Mouse (Mus musculus) heart, postnatal 0 days (tissue): ENCODE results near the gene Dmrt3. TPM values are rescaled to one million over a fixed set of nuclear protein-coding genes. Genes with fewer than 3 reads are reported as not detected.

ENCODE experiments used
- ATAC-seq: fragments of 200-750 bp; cut with Nextera tagmentation; 2 replicates; pipeline ENCODE4 v1.8.0; 2017; ENCODE audit warnings: low read depth, moderate number of reproducible peaks, moderate library complexity; ENCODE audit not compliant: insufficient read depth
- DNase-seq: peaks from one replicate; pipeline ENCODE4 v3.0.0-alpha.2; 2016; ENCODE audit warnings: low spot score
- H3K27ac ChIP-seq: fragments of 300-500 bp; sonication (generic); 2 replicates; pipeline ENCODE4 v1.5.1; 2014; ENCODE audit warnings: low read depth, mild to moderate bottlenecking
- H3K27me3 ChIP-seq: fragments of 300-500 bp; sonication (generic); 2 replicates; pipeline ENCODE4 v1.6.1; 2014; ENCODE audit warnings: low read length, mixed read lengths; ENCODE audit not compliant: control insufficient read depth, insufficient read depth
- H3K36me3 ChIP-seq: fragments of 300-500 bp; sonication (generic); replicated peaks from 2 replicates; pipeline ENCODE4 v1.6.1; 2014; ENCODE audit warnings: low read length, mixed read lengths; ENCODE audit not compliant: control insufficient read depth, insufficient read depth
- H3K4me1 ChIP-seq: fragments of 300-500 bp; sonication (generic); 2 replicates; pipeline ENCODE4 v1.6.1; 2014; ENCODE audit warnings: antibody characterized with exemption; ENCODE audit not compliant: control insufficient read depth, insufficient read depth
- H3K4me2 ChIP-seq: fragments of 300-500 bp; sonication (generic); 2 replicates; pipeline ENCODE4 v1.6.1; 2014; ENCODE audit warnings: low read depth, mild to moderate bottlenecking, low read length, moderate library complexity
- H3K4me3 ChIP-seq: fragments of 300-500 bp; sonication (generic); 2 replicates; pipeline ENCODE4 v1.5.1; 2014; ENCODE audit warnings: low read depth, low read length
- H3K9ac ChIP-seq: fragments of 300-500 bp; sonication (generic); replicated peaks from 2 replicates; pipeline ENCODE4 v1.6.1; 2014; ENCODE audit warnings: low read depth, low read length, mixed read lengths
- H3K9me3 ChIP-seq: fragments of 300-500 bp; sonication (generic); replicated peaks from 2 replicates; pipeline ENCODE4 v1.6.1; 2016; ENCODE audit warnings: low read length; ENCODE audit not compliant: control insufficient read depth
- CTCF ChIP-seq: IDR thresholded peaks from 2 replicates; pipeline ENCODE4 v1.5.1; 2016; ENCODE audit warnings: antibody characterized with exemption, control low read depth, low read depth
- EP300 ChIP-seq: IDR thresholded peaks from 2 replicates; pipeline ENCODE4 v1.6.1; 2016; ENCODE audit warnings: antibody characterized with exemption, low read depth
- WGBS: fragments of 180-500 bp; shearing (Covaris S2); extraction: QIAGEN DNeasy Blood & Tissue Kit; methylation state at CpG from one replicate; pipeline ENCODE4 v1.1.7; 2014; 5-methylcytosine and 5-hydroxymethylcytosine counted together
- polyA plus RNA-seq: library from polyadenylated mRNA; unstranded; fragments of >200 nt; fragmentation: Nextera tagmentation; extraction: Ambion mirVana; gene quantifications from 2 replicates; pipeline ENCODE4 v1.2.1, GENCODE M21; 2015
- total RNA-seq: library from RNA; depleted of rRNA; stranded (reverse); fragments of >200 nt; gene quantifications from 2 replicates; pipeline ENCODE4 v1.2.3, GENCODE M21; 2014; ENCODE audit warnings: low replicate concordance

Dmrt3 gene
- total and polyA plus RNA-seq, 2 experiments from 2014 or later, result not detected

DNA sequence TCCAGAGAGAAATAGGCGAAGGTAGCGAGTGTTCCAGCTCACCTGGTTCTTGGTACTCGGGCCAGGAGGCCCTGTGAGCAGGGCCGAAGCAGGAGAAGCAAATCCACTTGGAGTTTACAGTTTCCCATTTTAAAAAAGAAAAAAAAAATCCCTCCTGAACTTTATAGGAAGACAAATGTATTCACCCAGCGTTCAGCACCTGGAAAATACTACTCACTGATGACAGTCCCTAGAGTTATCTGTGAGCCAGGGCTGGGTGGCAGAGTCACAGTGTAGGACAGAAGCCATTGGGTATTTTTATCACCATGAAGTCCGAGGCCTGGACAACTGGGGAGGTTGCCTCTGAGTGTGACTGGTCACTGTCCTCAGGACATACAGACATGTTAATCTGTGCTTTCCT lies 31.7 kb downstream of the Dmrt3 start:
- no peak overlapping the region for H3K9ac ChIP-seq
- H3K4me1 ChIP-seq, result no peaks in the 10 kb centered on the region
- no peak overlapping the region for H3K4me2 ChIP-seq
- ATAC-seq (no peak), DNase-seq (no peak)
- no peaks in the 10 kb centered on the region for H3K36me3 ChIP-seq
- H3K27me3 ChIP-seq, result no peaks in the 10 kb centered on the region
- no peak overlapping the region for H3K4me3 ChIP-seq
- H3K27ac ChIP-seq, result no peak overlapping the region
- no peaks in the 10 kb centered on the region for H3K9me3 ChIP-seq
- 77% methylated on average over 6 of the region's 6 CpGs for WGBS
- TF ChIP-seq EP300 (no peak), CTCF (no peak)

DNA sequence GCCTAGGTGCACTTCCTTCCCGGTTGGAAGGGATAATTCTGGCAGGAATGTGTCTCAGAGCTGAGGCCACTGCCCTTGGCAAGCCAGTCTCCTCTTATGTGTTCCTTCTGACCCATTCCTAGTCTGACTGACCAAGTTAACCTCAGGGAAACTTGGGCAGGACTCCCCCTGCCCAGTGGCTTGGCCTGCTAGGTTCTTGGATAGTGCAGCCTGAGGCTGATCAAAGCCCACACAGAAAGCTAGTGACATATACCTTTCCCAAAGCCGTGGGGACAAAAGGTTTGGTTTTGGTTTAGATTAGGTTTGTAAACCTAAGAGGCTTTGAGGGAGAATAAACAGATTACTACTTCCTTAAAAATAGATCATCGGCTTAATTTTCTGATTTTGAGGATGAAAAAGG lies 37.0 kb downstream of the Dmrt3 start:
- TF ChIP-seq CTCF (no peak), EP300 (no peak)
- DNase-seq, result no peak
- Histone ChIP-seq H3K27me3 (no peaks in the 10 kb centered on the region), H3K36me3 (no peaks in the 10 kb centered on the region), H3K9ac (no peak overlapping the region), H3K9me3 (no peaks in the 10 kb centered on the region), H3K4me1 (no peaks in the 10 kb centered on the region), H3K4me2 (no peak overlapping the region), H3K27ac (no peak overlapping the region), H3K4me3 (no peak overlapping the region)
- no peak for ATAC-seq
- WGBS, result 62% methylated on average over 3 of the region's 3 CpGs

DNA sequence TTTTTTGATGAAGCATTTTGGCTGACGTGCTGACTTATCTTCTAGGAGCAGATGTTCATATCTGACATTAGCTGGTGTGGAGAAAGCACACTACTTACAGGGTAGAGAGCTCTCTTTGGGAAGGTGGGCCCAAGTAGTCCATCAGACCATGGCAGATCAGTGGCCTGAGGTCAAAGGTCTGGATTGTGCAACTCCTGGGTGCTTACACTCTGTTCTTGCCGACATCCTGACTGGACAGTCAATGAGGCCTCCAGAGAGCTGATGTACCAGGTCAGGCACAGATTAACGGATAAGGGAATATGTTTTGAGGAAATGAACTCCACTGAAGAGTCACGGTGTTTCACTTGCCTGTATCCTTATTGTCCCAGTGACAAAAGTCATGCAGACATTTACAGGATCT lies 38.6 kb downstream of the Dmrt3 start:
- no peak for ATAC-seq
- H3K4me3 ChIP-seq, result no peak overlapping the region

DNA sequence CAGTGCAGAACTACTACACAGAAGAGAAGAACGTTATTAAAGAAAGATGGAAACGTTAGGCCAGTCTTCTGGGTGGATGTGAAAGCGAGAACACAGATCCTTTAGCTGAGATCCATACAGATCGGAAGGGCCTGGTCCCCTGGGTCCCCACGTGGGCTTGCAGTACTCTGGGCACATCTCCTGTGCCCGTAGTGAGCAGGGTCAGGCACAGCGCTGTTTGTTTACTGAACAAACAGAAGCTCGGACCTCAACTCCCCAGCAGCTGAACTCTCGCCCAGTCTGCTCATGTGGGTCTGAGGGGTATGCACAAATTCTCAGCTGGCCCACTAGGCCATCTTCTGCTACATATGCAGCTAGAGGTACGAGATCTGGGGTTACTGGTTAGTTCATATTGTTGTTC lies 40.4 kb downstream of the Dmrt3 start:
- TF ChIP-seq EP300 (no peak), CTCF (no peak)
- Histone ChIP-seq H3K27me3 (no peaks in the 10 kb centered on the region), H3K9ac (no peak overlapping the region), H3K36me3 (no peaks in the 10 kb centered on the region), H3K27ac (no peak overlapping the region), H3K9me3 (no peaks in the 10 kb centered on the region), H3K4me1 (no peaks in the 10 kb centered on the region), H3K4me2 (no peak overlapping the region), H3K4me3 (no peak overlapping the region)
- WGBS, result 63% methylated on average over 10 of the region's 10 CpGs
- DNase-seq, result no peak
- ATAC-seq, result no peak

More for the DNA sequence above, 38.6 kb downstream of the Dmrt3 start:
- WGBS, result 59% methylated on average over 4 of the region's 4 CpGs
- Histone ChIP-seq H3K4me1 (no peaks in the 10 kb centered on the region), H3K36me3 (no peaks in the 10 kb centered on the region), H3K4me2 (no peak overlapping the region), H3K9ac (no peak overlapping the region), H3K9me3 (no peaks in the 10 kb centered on the region), H3K27ac (no peak overlapping the region), H3K27me3 (no peaks in the 10 kb centered on the region)
- TF ChIP-seq EP300 (no peak), CTCF (no peak)
- DNase-seq, result no peak

DNA sequence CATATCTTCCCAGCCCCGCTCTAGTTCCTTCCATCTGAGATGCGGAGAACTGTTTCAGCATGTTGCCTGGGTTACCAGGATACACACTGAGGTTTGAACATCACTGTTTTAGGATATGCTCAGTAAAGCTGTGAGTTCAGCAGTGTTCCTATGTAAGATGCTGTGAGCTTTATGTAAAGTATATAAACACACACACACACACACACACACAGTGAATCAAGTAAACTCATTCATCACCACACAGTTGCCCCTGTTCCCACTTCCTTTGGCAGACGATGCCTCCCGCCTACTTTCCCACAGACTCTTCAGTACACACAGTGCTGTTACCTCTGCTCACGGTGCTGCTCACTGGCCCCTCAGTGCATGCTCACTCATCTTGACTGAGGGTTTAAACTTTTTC lies 42.5 kb downstream of the Dmrt3 start:
- Histone ChIP-seq H3K27ac (no peak overlapping the region), H3K9me3 (no peaks in the 10 kb centered on the region), H3K9ac (no peak overlapping the region), H3K4me1 (no peaks in the 10 kb centered on the region), H3K4me3 (no peak overlapping the region), H3K27me3 (no peaks in the 10 kb centered on the region), H3K4me2 (no peak overlapping the region), H3K36me3 (no peaks in the 10 kb centered on the region)
- no peak for ATAC-seq
- DNase-seq, result no peak
- TF ChIP-seq CTCF, result no peak
- TF ChIP-seq EP300, result no peak
- WGBS, result 61% methylated on average over 5 of the region's 5 CpGs

DNA sequence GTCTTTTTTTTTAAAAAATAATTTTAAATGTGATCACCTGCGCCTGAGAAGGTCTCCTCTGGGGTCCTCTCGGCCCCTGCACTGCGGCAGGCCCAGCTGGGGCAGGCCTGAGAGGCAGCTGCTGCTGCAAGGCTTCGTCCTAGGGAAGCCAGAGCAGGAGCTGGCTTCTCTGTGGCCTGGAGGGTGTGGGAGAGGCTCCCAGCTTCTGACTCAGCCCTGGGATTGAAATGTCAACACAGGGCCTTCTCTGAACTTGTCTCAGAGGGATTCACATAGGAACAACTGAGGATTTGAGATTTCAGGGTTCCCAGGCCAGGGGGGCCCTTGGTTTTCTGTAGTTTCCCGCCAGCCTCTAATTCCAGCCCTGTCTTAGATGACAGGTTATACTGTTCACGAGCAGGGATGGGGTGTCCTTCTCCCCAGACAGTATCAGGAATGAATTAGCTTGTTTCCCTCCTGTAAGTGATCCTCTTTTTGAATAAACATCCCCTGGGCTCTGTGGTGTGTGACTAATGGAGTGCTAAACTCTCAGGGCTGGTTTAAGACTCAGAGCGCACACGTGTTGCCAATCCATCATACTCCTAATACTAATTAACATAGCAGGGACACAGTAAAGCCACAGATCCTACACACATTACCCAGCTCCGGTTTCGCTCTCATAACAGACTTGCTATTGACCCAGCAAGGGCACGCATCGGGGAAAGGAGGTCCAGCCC lies 44.1 kb downstream of the Dmrt3 start:
- Histone ChIP-seq H3K27ac (no peak overlapping the region), H3K4me2 (no peak overlapping the region), H3K36me3 (no peaks in the 10 kb centered on the region), H3K9me3 (no peaks in the 10 kb centered on the region), H3K4me3 (no peak overlapping the region), H3K4me1 (no peaks in the 10 kb centered on the region), H3K27me3 (no peaks in the 10 kb centered on the region), H3K9ac (no peak overlapping the region)
- WGBS, result 70% methylated on average over 12 of the region's 12 CpGs
- DNase-seq (no peak), ATAC-seq (no peak)
- TF ChIP-seq EP300, result no peak
- no peak for TF ChIP-seq CTCF
